Mouse (Mus musculus) embryonic facial prominence, embryonic 10.5 days (tissue): ENCODE results near the gene Igflr1. TPM values are rescaled to one million over a fixed set of nuclear protein-coding genes. Genes with fewer than 3 reads are reported as not detected.

Experiments used
- DNase-seq: peaks from one replicate; pipeline ENCODE4 v3.0.0-alpha.2; 2017; ENCODE audit warnings: low spot score
- H3K27ac ChIP-seq: fragments of 300-500 bp; sonication (generic); replicated peaks from 2 replicates; pipeline ENCODE4 v1.5.1; 2016; ENCODE audit warnings: mild to moderate bottlenecking
- H3K27me3 ChIP-seq: fragments of 300-500 bp; sonication (generic); replicated peaks from 2 replicates; pipeline ENCODE4 v1.6.1; 2016; ENCODE audit warnings: low read depth, mild to moderate bottlenecking; ENCODE audit not compliant: poor library complexity, severe bottlenecking
- H3K36me3 ChIP-seq: fragments of 300-500 bp; sonication (generic); replicated peaks from 2 replicates; pipeline ENCODE4 v1.6.1; 2016; ENCODE audit warnings: mild to moderate bottlenecking, moderate library complexity
- H3K4me1 ChIP-seq: fragments of 300-500 bp; sonication (generic); 2 replicates; pipeline ENCODE4 v1.6.1; 2016
- H3K4me3 ChIP-seq: fragments of 300-500 bp; sonication (generic); 2 replicates; pipeline ENCODE4 v1.5.1; 2016; ENCODE audit warnings: mild to moderate bottlenecking, moderate library complexity
- H3K9me3 ChIP-seq: fragments of 300-500 bp; sonication (generic); 2 replicates; pipeline ENCODE4 v1.6.1; 2016; ENCODE audit warnings: mild to moderate bottlenecking
- WGBS: fragments of 180-500 bp; shearing (Covaris S2); methylation state at CpG from one replicate; pipeline ENCODE4 v1.1.7; 2016; 5-methylcytosine and 5-hydroxymethylcytosine counted together
- polyA plus RNA-seq: library from polyadenylated mRNA; unstranded; fragments of >200 nt; fragmentation: Nextera tagmentation; extraction: Ambion mirVana; gene quantifications from 2 replicates; pipeline ENCODE4 v1.2.1, GENCODE M21; 2016

Gene Igflr1
- polyA plus RNA-seq, 1 experiment from 2014 or later = 4.6 TPM

DNA sequence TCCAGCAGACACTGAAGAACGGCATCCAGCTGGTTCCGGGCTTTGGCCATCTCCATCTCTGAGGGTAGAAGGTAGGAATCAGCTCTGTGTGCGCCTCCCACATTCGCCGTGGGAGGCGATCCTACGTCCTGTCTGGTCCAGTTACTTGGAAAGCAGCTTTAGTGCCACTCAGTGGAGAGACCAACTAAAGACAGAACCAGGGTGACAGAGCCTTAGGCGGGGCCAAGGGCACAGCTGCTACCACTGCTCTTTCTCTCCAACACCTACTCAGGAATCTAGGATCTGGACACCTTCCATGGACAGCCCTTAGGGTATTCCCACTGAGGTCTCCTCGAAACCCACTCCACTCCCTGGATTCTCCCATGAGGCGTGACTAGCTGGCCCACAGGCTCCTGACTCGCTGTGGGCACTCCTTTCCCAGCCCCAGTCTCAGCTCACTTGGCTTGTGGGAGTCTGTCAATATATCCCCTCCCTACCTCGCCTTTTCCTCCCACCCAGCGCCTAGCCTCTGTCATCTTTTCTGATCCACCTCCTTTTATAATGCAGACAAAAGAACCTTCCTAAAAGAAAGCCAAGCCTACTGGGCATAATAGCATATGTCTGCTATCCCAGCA lies 7.2 kb upstream of the Igflr1 start:
- H3K9me3 ChIP-seq = no peaks in the 10 kb centered on the region
- no peak for DNase-seq
- H3K4me3 ChIP-seq = peak overlapping the region; percentile 64
- WGBS = 93% methylated on average over 13 of the region's 13 CpGs
- H3K27ac ChIP-seq = no peak overlapping the region
- 0 out of 2 replicates have a peak, but pooled peaks cover 4% of the 10 kb centered on the region for H3K27me3 ChIP-seq
- peaks cover 37% of the 10 kb centered on the region for H3K4me1 ChIP-seq
- H3K36me3 ChIP-seq = peaks cover 44% of the 10 kb centered on the region

- WGBS = 19% methylated on average over 12 of the region's 12 CpGs
- H3K4me1 ChIP-seq = peaks cover 32% of the 10 kb centered on the region
- DNase-seq = no peak
- H3K4me3 ChIP-seq = peak overlapping the region; percentile 64
- H3K27me3 ChIP-seq = 0 out of 2 replicates have a peak, but pooled peaks cover 4% of the 10 kb centered on the region
- peak overlapping the region; percentile 72 for H3K27ac ChIP-seq
- peaks cover 44% of the 10 kb centered on the region for H3K36me3 ChIP-seq
- H3K9me3 ChIP-seq = no peaks in the 10 kb centered on the region
These were observed 6.4 kb upstream of the Igflr1 start for GRCm38 (mm10) chr7:30558656-30559442.

DNA sequence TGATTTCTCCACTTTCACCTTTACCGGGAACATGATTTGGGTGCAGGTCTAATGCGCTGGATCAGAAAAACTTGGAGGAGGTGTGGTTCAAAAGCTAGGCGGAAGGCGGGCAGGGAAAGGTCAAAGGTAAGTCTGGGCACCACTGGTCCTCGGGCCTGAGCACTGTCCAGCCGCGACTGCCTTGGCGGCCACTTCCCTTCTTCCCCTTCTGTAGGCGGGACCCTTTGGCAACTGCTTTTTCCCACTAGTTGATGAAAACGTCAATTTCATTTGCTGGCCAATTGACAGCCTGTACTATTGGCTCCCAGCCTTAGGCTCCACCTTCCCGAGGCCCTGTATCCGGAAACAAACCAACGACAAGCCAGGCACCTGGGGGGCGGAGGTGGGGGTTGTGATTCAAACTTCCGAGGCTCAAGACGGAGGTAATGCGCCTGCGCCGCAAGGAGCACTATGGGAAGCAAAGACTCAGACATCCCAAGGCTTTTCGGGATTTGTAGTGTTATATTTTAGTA lies 5.7 kb upstream of the Igflr1 start, which contains the start of gene Lin37:
TSS of gene Lin37 (minus strand) at position 396 of the 512 bp plus-strand sequence.
- Histone ChIP-seq H3K36me3 (peaks cover 42% of the 10 kb centered on the region), H3K27me3 (no peaks in the 10 kb centered on the region), H3K9me3 (no peaks in the 10 kb centered on the region), H3K27ac (peak within 1 kb of the TSS; percentile 72), H3K4me3 (peak within 1 kb of the TSS; percentile 64), H3K4me1 (peaks cover 37% of the 10 kb centered on the region)
- DNase-seq = peak; percentile 96
- whole genome bisulfite sequencing = under 1% methylated on average over 20 of the region's 20 CpGs

- H3K4me3 ChIP-seq = peak overlapping the region; percentile 64
- WGBS = 75% methylated on average over 2 of the region's 2 CpGs
- no peak for DNase-seq
- H3K4me1 ChIP-seq = peaks cover 37% of the 10 kb centered on the region
- no peak overlapping the region for H3K27ac ChIP-seq
- H3K27me3 ChIP-seq = no peaks in the 10 kb centered on the region
- peaks cover 42% of the 10 kb centered on the region for H3K36me3 ChIP-seq
- H3K9me3 ChIP-seq = no peaks in the 10 kb centered on the region
These were observed 4.9 kb upstream of the Igflr1 start for GRCm38 (mm10) chr7:30560296-30560695.

- Histone ChIP-seq H3K4me1 (peaks cover 37% of the 10 kb centered on the region), H3K9me3 (no peaks in the 10 kb centered on the region), H3K27ac (peak overlapping the region; percentile 93), H3K27me3 (no peaks in the 10 kb centered on the region), H3K4me3 (peak overlapping the region; percentile 84), H3K36me3 (peaks cover 42% of the 10 kb centered on the region)
- 3% methylated on average over 27 of the region's 27 CpGs for WGBS
- DNase-seq = no peak
These were observed 2.6 kb upstream of the Igflr1 start for GRCm38 (mm10) chr7:30562526-30563116.

DNA sequence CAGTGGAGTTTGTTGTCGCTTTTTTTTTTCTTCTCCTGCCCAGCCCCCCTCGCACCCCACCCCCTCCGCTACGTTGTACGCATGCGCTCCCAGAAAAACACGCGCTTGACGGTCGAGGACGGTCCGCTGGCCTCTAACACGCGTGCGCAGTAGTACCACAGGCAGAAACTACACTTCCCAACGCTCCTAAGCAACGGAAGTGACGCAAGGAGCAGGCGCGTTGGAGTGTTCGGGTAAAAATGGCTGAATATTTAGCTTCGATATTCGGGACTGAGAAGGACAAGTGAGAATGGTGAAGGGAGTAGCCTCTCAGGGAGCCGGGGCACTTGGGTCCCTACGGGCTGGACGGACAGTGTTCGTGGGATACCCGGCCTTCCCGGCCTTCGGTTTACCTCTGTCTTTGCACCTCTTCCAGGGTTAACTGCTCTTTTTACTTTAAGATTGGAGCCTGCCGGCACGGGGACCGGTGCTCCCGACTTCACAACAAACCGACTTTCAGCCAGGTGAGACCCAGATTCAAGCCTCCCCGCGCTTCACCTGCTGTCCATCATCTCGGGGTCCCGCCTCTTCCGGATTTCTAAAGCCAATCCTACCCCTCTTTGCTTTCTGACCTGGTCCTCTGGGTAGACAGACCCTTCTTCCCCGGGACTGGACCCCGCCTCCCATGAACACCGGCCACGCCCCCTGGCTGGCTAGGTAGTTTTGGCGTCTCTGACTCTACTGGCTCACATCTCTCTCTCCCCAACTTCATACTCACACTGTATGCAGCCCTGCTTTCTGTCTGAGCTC lies 1.9 kb upstream of the Igflr1 start, which contains the start of the genes U2af1l4, Gm49396 and Psenen:
TSS of gene U2af1l4 (plus strand) at position 185 of the 789 bp plus-strand sequence.
TSS of gene Gm49396 (plus strand) at position 228 of the 789 bp plus-strand sequence.
TSS of gene Psenen (minus strand) at position 511 of the 789 bp plus-strand sequence.
- Histone ChIP-seq H3K27me3 (no peaks in the 10 kb centered on the region), H3K4me1 (peaks cover 33% of the 10 kb centered on the region), H3K4me3 (peak within 1 kb of the TSS; percentile 84), H3K36me3 (peaks cover 43% of the 10 kb centered on the region), H3K9me3 (no peaks in the 10 kb centered on the region), H3K27ac (peak within 1 kb of the TSS; percentile 93)
- DNase-seq = peak; percentile 97
- WGBS = under 1% methylated on average over 45 of the region's 45 CpGs

DNA sequence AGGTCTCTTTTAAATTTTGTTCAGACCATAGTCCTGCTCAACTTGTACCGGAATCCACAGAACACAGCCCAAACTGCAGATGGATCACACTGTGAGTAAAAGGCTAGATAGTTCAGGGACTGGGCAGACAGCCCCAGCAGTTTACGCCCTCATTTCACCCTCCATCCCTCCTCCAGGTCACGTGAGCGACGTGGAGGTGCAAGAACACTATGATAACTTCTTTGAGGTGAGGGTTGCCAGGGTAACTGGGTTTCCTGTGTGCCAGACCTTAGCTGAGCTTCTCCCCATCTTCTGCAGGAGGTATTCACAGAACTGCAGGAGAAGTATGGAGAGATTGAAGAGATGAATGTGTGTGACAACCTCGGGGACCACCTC lies 1.3 kb upstream of the Igflr1 start:
- 21% methylated on average over 6 of the region's 6 CpGs for WGBS
- H3K27ac ChIP-seq = peak overlapping the region; percentile 93

GRCm38 (mm10) chr7:30566033-30566432 lies 806 bp downstream of the Igflr1 start:
- Histone ChIP-seq H3K9me3 (no peaks in the 10 kb centered on the region), H3K4me1 (peaks cover 17% of the 10 kb centered on the region), H3K4me3 (no peak overlapping the region), H3K27me3 (no peaks in the 10 kb centered on the region), H3K27ac (no peak overlapping the region), H3K36me3 (peaks cover 70% of the 10 kb centered on the region)
- no peak for DNase-seq
- 90% methylated on average over 9 of the region's 9 CpGs for WGBS

More for the DNA sequence above, 1.3 kb upstream of the Igflr1 start:
- Histone ChIP-seq H3K27me3 (no peaks in the 10 kb centered on the region), H3K4me1 (peaks cover 27% of the 10 kb centered on the region), H3K36me3 (peaks cover 49% of the 10 kb centered on the region), H3K4me3 (peak overlapping the region; percentile 84), H3K9me3 (no peaks in the 10 kb centered on the region)
- no peak for DNase-seq

GRCm38 (mm10) chr7:30567555-30567954 lies 2.3 kb downstream of the Igflr1 start:
- no peaks in the 10 kb centered on the region for H3K9me3 ChIP-seq
- no peak overlapping the region for H3K4me3 ChIP-seq
- no peak for DNase-seq
- H3K27me3 ChIP-seq = no peaks in the 10 kb centered on the region
- H3K4me1 ChIP-seq = peaks cover 8% of the 10 kb centered on the region
- H3K36me3 ChIP-seq = peaks cover 82% of the 10 kb centered on the region
- 86% methylated on average over 11 of the region's 11 CpGs for WGBS
- no peak overlapping the region for H3K27ac ChIP-seq

GRCm38 (mm10) chr7:30572389-30572788 lies 7.2 kb downstream of the Igflr1 start:
- Histone ChIP-seq H3K4me1 (no peaks in the 10 kb centered on the region), H3K27me3 (no peaks in the 10 kb centered on the region), H3K4me3 (no peak overlapping the region), H3K9me3 (no peaks in the 10 kb centered on the region), H3K36me3 (peaks cover 98% of the 10 kb centered on the region), H3K27ac (no peak overlapping the region)
- 87% methylated on average over 5 of the region's 5 CpGs for WGBS
- no peak for DNase-seq

DNA sequence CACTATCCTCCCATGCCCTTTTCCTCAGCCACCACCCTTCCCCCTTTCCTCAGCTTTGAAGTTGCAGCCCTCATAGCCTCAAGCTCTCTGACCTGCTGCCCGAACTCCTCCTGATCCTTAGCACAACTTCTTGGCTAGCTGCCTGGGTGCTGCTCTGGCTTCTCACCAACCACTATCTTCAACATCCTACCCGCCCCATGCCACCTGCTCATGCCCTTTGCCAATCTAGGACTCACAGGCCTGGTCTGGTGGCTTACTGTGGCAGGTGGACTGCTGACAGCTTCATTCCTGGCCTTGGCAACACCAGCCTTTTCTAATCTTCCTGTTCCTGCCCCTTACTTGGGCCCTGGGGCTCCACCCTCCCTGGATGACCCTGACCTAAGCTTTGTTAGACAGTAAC lies 7.7 kb downstream of the Igflr1 start:
- H3K4me1 ChIP-seq = no peaks in the 10 kb centered on the region
- DNase-seq = no peak
- H3K9me3 ChIP-seq = no peaks in the 10 kb centered on the region
- H3K36me3 ChIP-seq = peaks cover 100% of the 10 kb centered on the region
- 84% methylated on average over 2 of the region's 2 CpGs for WGBS
- no peaks in the 10 kb centered on the region for H3K27me3 ChIP-seq
- H3K27ac ChIP-seq = no peak overlapping the region
- no peak overlapping the region for H3K4me3 ChIP-seq

GRCm38 (mm10) chr7:30579950-30580349 lies 14.7 kb downstream of the Igflr1 start:
- Histone ChIP-seq H3K36me3 (peaks cover 100% of the 10 kb centered on the region), H3K4me3 (no peak overlapping the region), H3K27me3 (no peaks in the 10 kb centered on the region), H3K9me3 (no peaks in the 10 kb centered on the region), H3K27ac (no peak overlapping the region), H3K4me1 (no peaks in the 10 kb centered on the region)
- no peak for DNase-seq
- 96% methylated on average over 8 of the region's 8 CpGs for WGBS
